Mouse (Mus musculus) C2C12 (cell line): ENCODE results near the gene Cdc42ep2.

Source experiments
- CEBPB ChIP-seq: IDR thresholded peaks from one replicate; pipeline ENCODE4 v1.6.1; 2011; ENCODE audit warnings: low read depth, mild to moderate bottlenecking, control low read depth, moderate library complexity
- CTCF ChIP-seq: IDR thresholded peaks from one replicate; pipeline ENCODE4 v1.5.1; 2011; ENCODE audit not compliant: control insufficient read depth, insufficient read depth, insufficient read length
- MAX ChIP-seq: IDR thresholded peaks from one replicate; pipeline ENCODE4 v1.6.1; 2011; ENCODE audit warnings: mild to moderate bottlenecking, control low read depth
- MYOD1 ChIP-seq: IDR thresholded peaks from one replicate; pipeline ENCODE4 v1.6.1; 2011; ENCODE audit warnings: low read depth; ENCODE audit not compliant: control insufficient read depth, insufficient read length
- USF1 ChIP-seq: IDR thresholded peaks from one replicate; pipeline ENCODE4 v1.6.1; 2011; ENCODE audit warnings: low read depth, mild to moderate bottlenecking, control low read depth, moderate library complexity

DNA sequence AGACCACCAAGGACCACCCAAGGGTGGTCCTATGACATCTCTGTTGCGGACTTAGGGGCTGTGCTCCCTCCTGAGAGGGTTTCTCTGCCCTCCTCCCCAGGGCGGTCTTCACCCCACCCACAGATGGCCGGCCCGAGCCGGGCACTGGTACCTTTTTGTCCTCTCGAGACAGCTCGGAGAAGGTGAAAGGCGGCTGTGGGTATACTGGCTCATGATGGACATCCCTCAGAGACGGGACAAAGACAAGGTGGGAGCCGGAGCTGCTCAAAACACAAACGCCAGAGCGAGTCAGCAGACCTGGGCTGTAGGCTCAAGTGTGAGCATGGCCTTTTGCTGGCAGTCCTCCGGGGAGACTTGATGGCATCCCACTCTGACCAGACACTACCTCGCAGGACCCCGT, 18.8 kb upstream of the Cdc42ep2 start:
- TF ChIP-seq USF1 = no peak
- TF ChIP-seq CTCF = no peak
- no peak for TF ChIP-seq MAX
- no peak for TF ChIP-seq MYOD1
- TF ChIP-seq CEBPB = no peak
